Mouse (Mus musculus) ovary, postnatal 36 days (tissue): ENCODE measurements around the gene Uchl3.

Experiments used
- DNase-seq: peaks from one replicate; pipeline ENCODE4 v3.0.0; 2022; ENCODE audit warnings: low spot score, mixed read lengths

Uchl3 gene

DNA sequence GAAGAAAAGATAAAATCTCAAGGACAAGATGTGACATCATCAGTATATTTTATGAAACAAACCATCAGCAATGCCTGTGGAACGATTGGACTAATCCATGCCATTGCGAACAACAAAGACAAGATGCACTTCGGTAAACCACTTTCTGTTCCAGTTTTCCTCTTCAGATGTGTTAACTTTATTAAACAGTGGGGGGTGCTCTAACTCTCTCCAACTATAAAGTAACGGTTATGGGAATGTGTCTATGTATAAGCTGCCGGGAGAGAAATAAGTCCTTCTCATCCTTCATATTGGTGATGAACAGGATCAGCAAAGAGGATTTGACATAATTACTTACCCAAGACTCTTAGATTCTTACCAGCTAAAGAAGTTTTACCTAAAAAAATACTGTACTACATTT, 12.8 kb downstream of the Uchl3 start:
- no peak for DNase-seq

DNA sequence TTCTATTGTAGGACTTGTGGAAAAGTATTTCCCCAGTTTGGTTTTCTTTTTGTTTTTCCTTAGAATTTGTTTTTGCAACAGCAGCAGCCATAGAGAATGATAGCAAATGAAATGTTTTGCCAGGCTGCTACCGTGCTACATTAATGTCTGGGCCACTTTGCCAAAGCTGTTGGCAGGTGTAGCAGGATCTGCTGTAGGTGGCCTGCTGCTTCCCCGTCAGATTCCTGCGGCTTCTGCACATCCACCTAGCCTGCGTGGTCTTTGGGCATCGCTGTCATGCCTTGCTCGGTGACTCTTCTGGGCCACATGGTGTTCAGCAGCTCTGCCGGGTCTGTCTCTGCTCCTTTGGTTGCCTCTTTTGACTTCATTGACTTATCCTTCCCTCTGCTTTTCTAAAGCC, 14.9 kb downstream of the Uchl3 start:
- DNase-seq, result no peak

DNA sequence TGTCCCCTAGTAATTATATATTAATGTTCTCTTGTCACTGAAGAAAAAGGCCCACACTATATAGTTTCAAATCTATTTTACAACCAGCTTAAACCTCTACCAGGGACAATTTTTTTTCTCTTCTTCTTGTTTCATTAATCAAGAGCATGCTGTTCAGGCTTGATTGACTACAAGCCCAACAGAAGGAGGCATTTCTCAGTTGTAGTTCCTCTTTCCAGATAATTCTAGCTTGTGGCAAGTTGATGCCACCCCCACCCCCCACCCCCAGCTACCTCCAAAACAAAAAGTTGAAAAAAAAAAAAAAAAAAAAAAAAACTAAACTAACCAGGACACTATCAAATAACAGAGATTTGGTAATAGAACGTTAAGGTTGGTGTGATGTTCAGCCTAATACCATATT, 18.5 kb downstream of the Uchl3 start:
- no peak for DNase-seq

DNA sequence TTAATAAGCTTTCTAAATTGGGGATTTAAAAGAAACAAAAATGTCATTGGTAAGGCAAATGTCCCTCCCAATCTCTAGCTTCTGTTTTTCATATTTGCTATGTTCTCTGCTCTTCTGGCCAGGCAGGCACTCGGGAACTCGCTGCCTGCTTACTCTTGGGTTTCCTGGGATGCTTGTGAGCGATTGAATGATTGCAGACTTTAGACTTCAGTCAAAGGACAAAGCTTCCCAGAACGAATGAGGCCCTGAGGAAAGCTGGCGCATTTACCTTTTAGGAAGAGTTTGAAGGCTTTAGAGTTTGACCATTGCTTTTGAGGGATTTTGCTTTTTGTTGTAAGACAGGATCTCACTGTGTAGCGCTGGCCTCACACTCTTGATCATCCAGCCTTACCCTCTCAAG, 33.9 kb downstream of the Uchl3 start:
- no peak for DNase-seq

DNA sequence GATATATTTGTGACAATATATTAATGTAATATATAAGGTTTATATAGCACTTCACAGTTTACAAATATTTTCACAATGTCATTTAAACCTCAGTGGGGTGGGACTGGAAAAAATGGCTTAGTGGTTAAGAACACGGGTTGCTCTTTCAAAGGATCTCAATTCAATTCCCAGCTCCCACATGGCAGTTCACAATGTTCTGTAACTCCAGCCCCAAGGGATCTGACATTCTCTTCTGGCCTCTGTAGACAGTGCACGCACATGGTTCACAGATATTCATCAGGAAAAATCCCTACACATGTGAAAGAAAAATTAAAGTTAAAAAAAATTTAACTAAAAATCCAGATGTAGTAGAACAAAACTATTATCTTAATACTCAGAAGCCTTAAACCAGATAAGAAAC, 34.6 kb downstream of the Uchl3 start:
- no peak for DNase-seq

DNA sequence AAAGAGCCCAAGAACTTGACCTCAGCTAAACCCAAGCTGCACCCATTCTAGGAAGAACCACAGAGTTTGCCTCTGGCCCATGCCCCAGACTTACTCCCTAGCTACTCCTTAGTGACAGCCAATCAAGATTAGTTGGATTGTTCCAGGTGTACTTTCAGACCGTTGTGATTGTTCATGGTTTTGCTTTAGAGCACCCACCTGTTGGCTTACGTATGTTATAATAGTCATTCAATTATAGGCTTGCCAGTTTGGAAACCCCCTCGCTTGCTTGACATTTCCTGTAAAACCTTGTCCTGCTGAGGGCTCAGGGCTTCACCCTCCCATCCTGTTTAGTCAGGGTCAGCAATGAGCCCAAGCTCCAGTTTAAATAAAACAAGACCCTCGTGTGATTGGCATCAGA, 50.7 kb downstream of the Uchl3 start:
- DNase-seq, result no peak

DNA sequence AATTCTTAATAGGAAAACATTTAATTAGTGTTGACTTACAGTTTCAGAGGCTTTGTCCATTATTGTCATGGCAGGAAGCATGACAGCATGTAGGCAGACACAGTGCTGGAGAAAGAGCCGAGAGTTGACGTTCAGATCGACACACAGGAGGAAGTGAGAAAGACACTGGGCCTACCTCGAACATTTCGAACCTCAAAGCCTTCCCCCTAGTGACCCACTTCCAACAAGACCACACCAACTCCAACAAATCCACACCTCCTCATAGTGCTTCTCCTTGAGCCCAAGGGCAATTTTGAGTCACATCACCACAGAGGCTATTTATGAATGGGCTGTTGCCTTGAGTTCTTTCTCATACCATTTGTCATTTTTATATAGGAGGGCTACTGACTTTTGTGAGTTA, 53.3 kb downstream of the Uchl3 start:
- no peak for DNase-seq

DNA sequence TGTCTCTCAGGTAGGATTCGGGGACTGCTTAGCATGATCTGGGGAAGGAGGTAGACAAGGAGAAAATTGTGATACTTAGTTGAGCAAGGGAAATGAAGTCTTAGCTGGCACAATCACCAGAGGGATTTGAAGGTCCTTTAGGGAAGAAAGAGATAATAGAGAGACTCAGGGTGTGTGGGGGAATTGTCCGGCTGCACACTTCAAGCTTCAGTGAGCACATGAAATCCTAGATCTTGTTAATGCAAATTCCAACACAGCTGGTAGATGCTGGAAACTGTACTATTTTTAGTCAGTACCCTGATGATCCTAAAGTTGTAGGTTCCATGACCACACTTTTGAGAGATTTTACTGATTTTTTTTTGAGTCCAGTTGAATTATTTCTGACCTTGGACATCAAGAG, 60.6 kb downstream of the Uchl3 start:
- no peak for DNase-seq

DNA sequence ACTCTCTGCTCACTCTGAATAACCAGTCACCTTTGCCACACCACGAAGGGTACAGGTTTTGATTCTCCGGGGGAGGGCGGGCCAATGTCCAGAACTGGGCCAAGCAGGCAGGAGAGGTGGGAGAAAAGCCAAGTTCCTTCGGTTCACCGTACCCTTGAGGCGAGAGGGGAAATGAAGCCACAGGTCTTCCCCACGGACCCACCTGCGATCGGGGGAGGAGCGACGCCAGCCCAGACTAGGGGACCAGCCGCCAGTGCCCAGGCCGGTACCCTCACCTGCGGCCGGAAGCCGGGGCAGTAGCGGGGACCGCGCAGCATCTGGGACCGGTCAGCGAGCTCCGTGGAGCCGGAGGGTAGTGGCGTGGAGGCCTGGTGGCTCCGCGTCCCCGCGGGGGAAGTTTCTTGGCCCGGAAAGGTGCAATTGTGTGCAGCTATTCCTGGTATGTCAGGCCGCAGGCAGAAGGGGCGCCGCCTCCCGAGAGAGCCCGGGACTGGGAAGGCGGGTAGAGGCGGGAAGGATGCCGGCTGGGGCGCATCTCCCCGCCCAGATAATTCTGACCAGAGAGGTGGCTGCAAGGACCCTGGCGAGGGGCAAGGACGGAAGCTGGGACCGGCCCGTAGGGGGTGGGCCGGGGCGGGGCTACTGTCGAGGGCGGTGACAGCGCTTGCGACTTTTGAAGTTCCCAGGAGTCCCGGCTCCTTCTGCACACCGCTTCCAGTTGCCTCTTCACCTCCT, 75.6 kb downstream of the Uchl3 start, which contains the start of the genes Gm9922 and Lmo7:
Gene Gm9922, minus strand, starts transcription at position 578 of the 735 bp plus-strand sequence.
Gene Lmo7, plus strand, starts transcription at position 721 of the 735 bp plus-strand sequence.
- peak; percentile 76 for DNase-seq

DNA sequence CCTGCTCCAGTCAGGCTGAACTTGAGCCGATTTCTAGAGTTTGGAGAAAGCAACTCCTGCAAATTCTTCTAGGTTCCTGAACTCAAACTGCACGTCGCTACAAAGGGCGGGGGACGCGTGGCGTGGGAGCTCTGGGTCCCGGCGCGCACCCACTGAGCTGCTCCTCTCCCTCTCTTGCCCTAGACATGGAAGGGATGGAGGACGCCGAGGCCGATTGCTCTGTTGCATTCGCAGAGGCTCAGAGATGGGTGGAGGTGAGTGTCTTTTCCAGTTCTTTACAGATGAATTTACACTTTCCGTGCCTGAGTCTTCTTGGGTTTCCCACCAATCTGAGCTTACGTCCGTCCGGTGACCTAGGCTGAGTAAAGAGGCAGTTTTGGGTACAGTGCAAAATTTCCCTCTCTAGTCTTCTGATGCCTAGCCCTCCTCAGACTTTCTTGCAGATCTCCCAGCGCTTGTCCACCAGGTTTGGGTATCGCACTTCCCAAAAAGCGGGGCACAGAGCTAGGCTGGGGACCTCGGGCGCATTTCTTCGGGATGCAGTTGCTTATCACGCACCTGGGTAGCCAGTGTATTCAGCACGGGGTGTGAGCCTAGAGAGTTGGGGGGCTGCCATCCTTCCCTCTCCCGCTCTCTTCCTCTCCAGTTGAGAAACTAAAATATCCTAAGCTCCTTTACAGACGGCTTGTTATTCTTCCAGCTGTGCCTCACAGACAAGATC, 76.4 kb downstream of the Uchl3 start:
- DNase-seq, result no peak

DNA sequence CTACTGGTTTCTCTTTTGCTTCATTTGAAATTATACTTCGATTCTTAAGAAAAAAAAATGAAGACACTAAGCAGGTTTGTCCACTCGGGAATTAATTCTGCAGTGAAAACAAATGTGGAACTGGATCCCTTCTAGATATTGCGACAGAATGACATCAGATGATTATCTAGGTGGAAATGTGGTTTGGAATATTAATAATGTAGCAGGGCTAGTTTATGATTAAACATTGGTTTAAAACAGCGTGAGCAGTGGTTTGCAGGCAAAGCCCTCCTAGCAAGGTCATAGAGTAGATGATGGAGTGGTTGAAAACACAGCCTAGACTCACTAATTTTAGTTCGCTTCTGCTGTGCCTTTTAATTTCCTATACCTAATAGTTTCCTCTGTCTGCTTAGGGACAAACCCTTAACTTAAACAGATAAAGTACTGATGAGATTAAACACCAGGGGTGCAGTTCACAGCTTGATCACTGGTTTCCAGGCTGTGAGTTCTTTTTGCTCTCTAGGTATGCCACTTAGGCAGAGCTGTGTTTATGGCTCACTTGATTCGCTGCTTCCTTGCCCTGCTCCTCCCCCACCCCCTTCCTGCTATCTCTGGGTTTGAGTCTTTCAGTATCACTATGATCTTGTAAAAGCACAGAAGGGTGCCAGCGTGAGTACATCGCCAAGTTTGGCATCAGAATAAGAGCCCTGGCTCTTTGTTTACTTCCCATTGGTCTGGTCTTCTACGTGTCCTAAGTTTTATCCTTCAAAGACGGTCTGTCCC, 80.0 kb downstream of the Uchl3 start:
- no peak for DNase-seq

DNA sequence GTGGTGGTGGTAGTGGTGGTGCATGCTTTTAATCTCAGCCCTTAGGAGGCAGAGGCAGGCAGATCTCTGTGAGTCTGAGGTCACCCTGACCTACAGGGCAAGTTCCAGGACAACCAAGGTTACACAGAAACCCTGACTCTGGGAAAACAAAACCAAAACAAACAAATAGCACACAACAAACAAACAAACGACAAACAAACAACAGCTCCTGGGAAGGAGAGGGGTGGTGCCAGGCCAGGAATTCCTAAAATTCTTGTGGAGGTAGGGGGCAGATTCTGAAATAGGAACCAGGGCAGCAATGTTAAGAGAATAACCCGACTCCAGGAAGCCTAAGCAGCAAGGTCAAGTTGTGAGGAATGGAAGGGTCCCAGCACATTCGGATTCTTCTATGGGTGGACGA, 83.7 kb downstream of the Uchl3 start:
- no peak for DNase-seq
